Mouse (Mus musculus): ENCODE results near the gene Slc39a2.

GRCm38 (mm10) chr14:51918966-51919365 is 26.3 kb downstream of the Slc39a2 start:
- TF ChIP-seq EP300 (IDR thresholded peaks at IDR 0.05; ENCODE audit: low read depth) = no peak
- no peak for TF ChIP-seq CTCF (IDR thresholded peaks at IDR 0.05; ENCODE audit: low read depth)
